Comparison of ENCODE assay signal across 8 mouse cellular contexts in the genomic region with DNA sequence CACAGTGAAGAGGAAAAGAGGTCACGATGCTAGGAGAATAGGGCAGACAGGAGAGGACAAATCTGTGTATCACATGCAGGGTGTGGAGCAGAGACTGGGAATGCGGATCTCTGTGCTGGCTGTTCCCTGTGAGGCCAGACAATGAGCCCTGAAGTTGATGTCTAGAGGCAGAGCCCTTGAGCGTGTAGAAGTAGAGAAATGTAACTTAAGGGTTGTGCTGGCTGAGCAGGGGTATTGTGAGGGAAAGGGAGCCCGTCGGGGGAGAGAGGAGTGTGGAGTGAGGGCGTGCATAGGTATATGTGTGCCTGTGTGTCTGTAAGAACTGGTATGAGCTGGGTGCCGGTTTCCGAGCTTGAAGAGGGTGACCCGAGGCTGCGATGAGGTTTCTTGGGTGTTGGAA. TPM values are rescaled to one million over a fixed set of nuclear protein-coding genes. Genes with fewer than 3 reads are reported as not detected.
A peak's percentile ranks its signal among the peaks of the same experiment; 100 is the strongest.
DNase-seq lines count a peak whose midpoint lies in the region; ATAC-seq and TF ChIP-seq lines count a peak whose summit lies in the region.

No protein-coding gene starts in this region.

- no peak for TF ChIP-seq CTCF in kidney, postnatal 0 days (IDR thresholded peaks at IDR 0.05; ENCODE audit: low read depth)
- TF ChIP-seq CTCF in liver, embryonic 14.5 days (IDR thresholded peaks at IDR 0.05; ENCODE audit: low read depth): no peak

- no peaks in the 10 kb centered on the region for H3K4me1 ChIP-seq in kidney, postnatal 0 days (replicated peaks; ENCODE audit: insufficient read depth, low read length)
- peaks cover 14% of the 10 kb centered on the region for H3K4me1 ChIP-seq in heart, embryonic 15.5 days (replicated peaks)
- peaks cover 2 to 8% of the 10 kb centered on the region in 2 experiments; a peak in 2 of 4 replicates for H3K4me1 ChIP-seq in liver, embryonic 14.5 days (replicated peaks; ENCODE audit: control insufficient read depth in 2 of 2, insufficient read depth in 2 of 2, low read length in 1 of 2)
- peaks cover 9% of the 10 kb centered on the region for H3K4me1 ChIP-seq in stomach, embryonic 15.5 days

- no peaks in the 10 kb centered on the region for H3K9me3 ChIP-seq in kidney, postnatal 0 days (replicated peaks; ENCODE audit: low read length)
- no peaks in the 10 kb centered on the region for H3K9me3 ChIP-seq in heart, embryonic 15.5 days (replicated peaks)
- H3K9me3 ChIP-seq in liver, embryonic 14.5 days (ENCODE audit: control insufficient read depth, low read length): no peaks in the 10 kb centered on the region
- no peaks in the 10 kb centered on the region for H3K9me3 ChIP-seq in stomach, embryonic 15.5 days

- 0 out of 2 replicates have a peak overlapping the region, but pooled peaks have one; percentile 31 for H3K27ac ChIP-seq in kidney, postnatal 0 days
- peak overlapping the region; percentile 68 for H3K27ac ChIP-seq in heart, embryonic 15.5 days
- H3K27ac ChIP-seq in liver, embryonic 14.5 days: no peak overlapping the region
- peak overlapping the region; percentile 73 for H3K27ac ChIP-seq in stomach, embryonic 15.5 days

- ATAC-seq in kidney, postnatal 0 days (replicated peaks; ENCODE audit: low FRiP score, low read depth): peak; percentile 45
- ATAC-seq in CD4-positive, CD25-positive, alpha-beta regulatory T cell, adult 4 months: peak; percentile 1
- peak; percentile 12 for ATAC-seq in heart, embryonic 15.5 days (replicated peaks; ENCODE audit: insufficient number of reproducible peaks, insufficient read depth, low FRiP score, low read depth)
- peak; percentile 20 for ATAC-seq in liver, embryonic 14.5 days (ENCODE audit: insufficient read depth)
- ATAC-seq in stomach, embryonic 15.5 days (ENCODE audit: insufficient read depth, low FRiP score, low read depth): peak; percentile 20
- ATAC-seq in monocyte, adult 5-6 weeks (replicated peaks; ENCODE audit: insufficient number of reproducible peaks, low FRiP score, low TSS enrichment, poor library complexity, severe bottlenecking): no peak

- peak overlapping the region; percentile 40 for H3K4me3 ChIP-seq in kidney, postnatal 0 days (replicated peaks; ENCODE audit: low read depth, low read length)
- peak overlapping the region; percentile 57 for H3K4me3 ChIP-seq in heart, embryonic 15.5 days
- peak overlapping the region; percentile 52 to 60 for H3K4me3 ChIP-seq in liver, embryonic 14.5 days (ENCODE audit: insufficient read depth in 1 of 2, low read depth in 2 of 2, low read length in 2 of 2)
- peak overlapping the region; percentile 48 for H3K4me3 ChIP-seq in stomach, embryonic 15.5 days (replicated peaks)

- TF ChIP-seq EP300 in liver, embryonic 14.5 days (IDR thresholded peaks at IDR 0.05; ENCODE audit: low read depth): no peak

- peak overlapping the region; percentile 62 for H3K4me2 ChIP-seq in kidney, postnatal 0 days (ENCODE audit: low read length)
- peak overlapping the region; percentile 76 for H3K4me2 ChIP-seq in heart, embryonic 15.5 days
- peak overlapping the region; percentile 73 for H3K4me2 ChIP-seq in liver, embryonic 14.5 days (ENCODE audit: low read depth)
- peak overlapping the region; percentile 69 for H3K4me2 ChIP-seq in stomach, embryonic 15.5 days

- no peaks in the 10 kb centered on the region for H3K27me3 ChIP-seq in kidney, postnatal 0 days (ENCODE audit: insufficient read depth, low read length)
- no peaks in the 10 kb centered on the region for H3K27me3 ChIP-seq in heart, embryonic 15.5 days
- H3K27me3 ChIP-seq in liver, embryonic 14.5 days (ENCODE audit: control insufficient read depth, insufficient read depth, low read length): no peaks in the 10 kb centered on the region
- no peaks in the 10 kb centered on the region for H3K27me3 ChIP-seq in stomach, embryonic 15.5 days (replicated peaks)

- H3K36me3 ChIP-seq in kidney, postnatal 0 days (ENCODE audit: insufficient read depth, low read length): no peaks in the 10 kb centered on the region
- no peaks in the 10 kb centered on the region for H3K36me3 ChIP-seq in heart, embryonic 15.5 days
- H3K36me3 ChIP-seq in liver, embryonic 14.5 days (replicated peaks; ENCODE audit: control insufficient read depth, insufficient read depth, low read depth): no peaks in the 10 kb centered on the region
- H3K36me3 ChIP-seq in stomach, embryonic 15.5 days: no peaks in the 10 kb centered on the region

- DNase-seq in kidney, postnatal 0 days (ENCODE audit: low spot score): peak; percentile 24
- DNase-seq in kidney, adult 9 months: no peak
- DNase-seq in T-cell, adult 2 months (ENCODE audit: low spot score): peak; percentile 13
- no peak for DNase-seq in liver, embryonic 14.5 days (ENCODE audit: low read depth in 3 of 3, low spot score in 3 of 3)

- 7% methylated on average over 10 of the region's 10 CpGs for WGBS in kidney, postnatal 0 days
- 14% methylated on average over 10 of the region's 10 CpGs for WGBS in heart, embryonic 15.5 days
- WGBS in liver, embryonic 14.5 days (ENCODE audit: insufficient replicate concordance): 19% methylated on average over 10 of the region's 10 CpGs
- WGBS in stomach, embryonic 15.5 days: 11% methylated on average over 10 of the region's 10 CpGs

- H3K9ac ChIP-seq in kidney, postnatal 0 days (ENCODE audit: low read depth, low read length): peak overlapping the region; percentile 40; the same call in 1 of the 2 replicates
- peak overlapping the region; percentile 60 for H3K9ac ChIP-seq in heart, embryonic 15.5 days
- H3K9ac ChIP-seq in liver, embryonic 14.5 days (replicated peaks): peak overlapping the region; percentile 37
- H3K9ac ChIP-seq in stomach, embryonic 15.5 days: peak overlapping the region; percentile 39

RNA-seq across cellular contexts. Expression of a gene that starts 13.5 kb away (rescaled TPM):
- 0.16 and 0.17 TPM in 2 replicates for polyA plus RNA-seq in kidney, postnatal 0 days (2015; fragmentation: Nextera tagmentation; extraction: Ambion mirVana)
- polyA plus RNA-seq in CD4-positive, CD25-positive, alpha-beta regulatory T cell, adult 4 months (2017; shearing (Covaris generic)): 1 to 10 TPM; 2.5 to 3.5 TPM
- polyA plus RNA-seq in heart, embryonic 15.5 days (2015; fragmentation: Nextera tagmentation; extraction: Ambion mirVana): 0.10 and 0.11 TPM in 2 replicates
- polyA plus RNA-seq in liver, embryonic 14.5 days (2012; rRNA removed): 0.04 and 0.09 TPM in 2 replicates
- polyA plus RNA-seq in liver, embryonic 14.5 days (2014; fragmentation: Nextera tagmentation; extraction: Ambion mirVana): 0.09 and 0.25 TPM in 2 replicates
- polyA plus RNA-seq in stomach, embryonic 15.5 days (2015; fragmentation: Nextera tagmentation; extraction: Ambion mirVana): 0.12 and 0.23 TPM in 2 replicates
- 160 to 719 TPM (median 207 TPM) in 3 replicates for total RNA-seq in monocyte, adult 5-6 weeks (2017)

RNA-seq across cellular contexts. Expression of a gene that starts 23.6 kb away (rescaled TPM):
- not detected in 2 replicates for polyA plus RNA-seq in kidney, postnatal 0 days (2015; fragmentation: Nextera tagmentation; extraction: Ambion mirVana)
- not detected for polyA plus RNA-seq in CD4-positive, CD25-positive, alpha-beta regulatory T cell, adult 4 months (2017; shearing (Covaris generic))
- not detected in 2 replicates for polyA plus RNA-seq in heart, embryonic 15.5 days (2015; fragmentation: Nextera tagmentation; extraction: Ambion mirVana)
- not detected in 2 replicates for polyA plus RNA-seq in liver, embryonic 14.5 days (2012; rRNA removed)
- polyA plus RNA-seq in liver, embryonic 14.5 days (2014; fragmentation: Nextera tagmentation; extraction: Ambion mirVana): not detected in 2 replicates
- 0.21 TPM in 1 of 2 replicates, not detected in the other for polyA plus RNA-seq in stomach, embryonic 15.5 days (2015; fragmentation: Nextera tagmentation; extraction: Ambion mirVana)
- 0.57 TPM in 1 of 3 replicates, not detected in the others for total RNA-seq in monocyte, adult 5-6 weeks (2017)

RNA-seq across cellular contexts. Expression of a gene that starts 23.6 kb away (rescaled TPM):
- not detected in 2 replicates for polyA plus RNA-seq in kidney, postnatal 0 days (2015; fragmentation: Nextera tagmentation; extraction: Ambion mirVana)
- not detected for polyA plus RNA-seq in CD4-positive, CD25-positive, alpha-beta regulatory T cell, adult 4 months (2017; shearing (Covaris generic))
- polyA plus RNA-seq in heart, embryonic 15.5 days (2015; fragmentation: Nextera tagmentation; extraction: Ambion mirVana): 0.15 and 0.37 TPM in 2 replicates
- 0.08 and 0.18 TPM in 2 replicates for polyA plus RNA-seq in liver, embryonic 14.5 days (2012; rRNA removed)
- 0.13 TPM in 1 of 2 replicates, not detected in the other for polyA plus RNA-seq in liver, embryonic 14.5 days (2014; fragmentation: Nextera tagmentation; extraction: Ambion mirVana)
- polyA plus RNA-seq in stomach, embryonic 15.5 days (2015; fragmentation: Nextera tagmentation; extraction: Ambion mirVana): 0.35 and 0.60 TPM in 2 replicates
- total RNA-seq in monocyte, adult 5-6 weeks (2017): 99.8 to 219 TPM (median 100 TPM) in 3 replicates

Comparison
In these comparisons a context has a peak if more than half of its experiments do, and no peak if none do; other contexts are left out.
1. DNase-seq: peak in kidney, postnatal 0 days (single experiment) and T-cell, adult 2 months (single experiment); none in kidney, adult 9 months (single experiment) and liver, embryonic 14.5 days (0 of 3).
2. Peak in every context shown above with its lines, with median percentiles within 50 percentile points of each other: H3K4me2 ChIP-seq, H3K4me3 ChIP-seq and H3K9ac ChIP-seq.